Mouse (Mus musculus) c-Kit-positive CD71-positive TER-119-negative erythroid progenitor cells, embryonic 14.5 days (primary cell): ENCODE measurements at regions not wholly inside any gene's neighbourhood (a gene's known extent, or its start where the extent isn't known, plus 50 kb on each side); places are given as distances from the start of the nearest gene placed in this dataset.

Experiments
- DNase-seq: peaks from one replicate; pipeline ENCODE4 v3.0.0-alpha.2; 2013; ENCODE audit warnings: low read depth

DNA sequence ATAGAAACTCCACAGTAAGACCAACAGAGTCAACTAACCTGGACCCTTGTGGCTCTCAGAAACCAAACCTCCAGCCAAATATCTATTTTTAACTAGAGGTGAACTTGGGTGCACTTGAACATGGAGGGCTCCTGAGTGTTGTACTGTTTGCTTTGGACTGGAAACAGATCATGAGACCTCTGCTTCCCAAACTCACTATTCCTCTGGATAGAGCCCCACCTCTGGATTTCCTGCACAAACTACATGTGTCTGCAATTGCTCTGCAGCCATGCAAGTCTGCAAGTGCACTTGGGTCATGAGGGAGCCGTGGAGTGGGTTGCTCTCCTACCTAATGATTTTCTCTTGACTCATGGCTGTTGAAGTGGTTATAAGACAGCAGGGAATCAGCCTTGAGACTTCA lies 759.9 kb upstream of the Fam160b2 start:
- DNase-seq, result no peak

DNA sequence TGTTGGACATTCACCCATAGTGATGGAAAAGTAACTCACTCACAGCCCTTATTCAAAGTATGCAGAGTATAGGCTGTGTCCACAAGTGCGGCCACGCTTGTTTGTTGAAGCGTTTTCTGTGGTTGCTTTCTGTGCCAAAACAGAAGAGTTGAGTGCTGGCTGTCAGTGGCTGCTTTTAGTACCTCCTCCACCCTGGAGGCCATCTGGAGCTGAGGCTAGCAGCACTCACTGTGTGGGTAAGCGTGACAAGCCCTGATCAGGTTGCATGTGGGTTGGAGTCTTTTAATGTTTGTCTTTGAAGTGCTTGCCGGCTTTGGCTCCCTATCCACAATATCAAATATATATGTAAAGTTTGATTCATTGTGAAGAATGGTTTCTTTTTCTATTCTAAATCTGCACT lies 738.6 kb upstream of the Fam160b2 start:
- DNase-seq, result no peak

DNA sequence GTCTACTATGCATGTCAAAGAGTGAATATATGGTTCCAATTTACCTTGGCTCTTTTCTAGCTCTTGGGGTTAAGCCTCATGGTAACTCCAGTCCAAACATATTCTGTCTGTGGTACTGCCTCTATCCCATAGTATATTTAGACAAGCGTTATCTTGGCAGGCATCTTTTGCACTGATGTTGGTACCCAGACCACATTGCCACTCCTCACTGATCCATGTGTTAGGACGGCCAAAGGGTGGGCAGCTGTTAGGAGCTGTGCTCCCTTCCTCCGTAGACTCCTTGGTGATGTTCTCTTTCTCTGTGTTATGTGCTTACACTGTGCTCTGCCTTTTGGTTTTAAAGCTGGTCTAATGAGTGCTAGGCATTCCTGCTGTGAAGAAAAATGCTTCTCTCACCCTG lies 737.3 kb upstream of the Fam160b2 start:
- DNase-seq, result no peak

DNA sequence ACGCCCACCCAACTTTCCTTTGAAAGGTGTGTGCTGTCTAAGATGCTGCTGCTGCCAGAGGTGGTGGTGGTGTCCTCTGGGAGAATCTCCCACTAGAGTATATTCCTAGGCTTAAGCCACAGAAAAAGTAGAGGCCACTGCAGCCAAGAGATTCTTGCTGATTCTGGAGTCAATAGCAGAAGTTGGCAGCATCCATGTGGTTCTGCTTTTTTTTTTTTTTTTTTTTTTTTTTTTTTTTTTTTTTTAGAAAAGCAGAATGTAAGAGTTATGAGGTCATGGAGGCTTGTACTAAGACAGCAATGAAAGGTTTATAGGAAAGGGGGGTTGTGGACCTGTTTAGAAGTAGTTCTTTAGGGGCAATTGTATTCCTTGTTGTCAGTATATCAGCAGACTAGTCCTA lies 734.4 kb upstream of the Fam160b2 start:
- DNase-seq, result no peak

DNA sequence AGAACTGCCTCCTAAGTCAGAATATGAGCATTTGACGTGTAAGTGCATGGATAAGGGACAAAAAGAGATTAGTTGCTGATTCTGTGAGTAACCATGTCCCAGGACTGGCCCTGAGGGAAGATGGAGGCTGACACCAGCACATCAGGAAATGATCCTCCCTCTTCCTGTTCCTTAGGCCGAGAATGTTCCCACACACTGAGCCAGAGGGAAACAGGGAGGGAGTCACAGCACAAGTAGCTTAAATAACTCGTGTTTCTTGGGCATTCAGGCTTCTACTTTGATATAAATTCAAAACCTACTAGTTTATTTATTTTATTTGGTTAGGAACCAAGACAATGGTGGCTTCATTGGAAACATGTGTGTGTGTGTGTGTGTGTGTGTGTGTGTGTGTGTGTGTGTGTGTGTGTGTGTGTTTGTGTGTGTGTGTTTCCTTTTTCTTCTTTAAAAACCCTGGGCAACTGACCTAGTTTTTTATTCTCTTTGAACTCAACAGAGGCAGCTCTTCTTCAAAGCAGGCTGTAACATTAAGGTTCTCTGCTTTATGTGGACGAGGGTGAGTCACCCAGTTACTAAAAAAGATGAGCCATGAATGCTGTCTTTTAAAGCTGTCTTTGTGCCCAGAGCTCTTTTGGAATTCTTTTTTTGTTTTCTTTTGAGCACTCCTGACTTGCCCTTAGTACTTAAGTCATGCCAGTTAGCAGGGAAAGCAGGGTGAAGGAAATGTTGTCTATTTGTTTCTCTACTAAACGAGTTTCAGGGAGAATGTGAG lies 730.4 kb upstream of the Fam160b2 start:
- DNase-seq, result no peak

DNA sequence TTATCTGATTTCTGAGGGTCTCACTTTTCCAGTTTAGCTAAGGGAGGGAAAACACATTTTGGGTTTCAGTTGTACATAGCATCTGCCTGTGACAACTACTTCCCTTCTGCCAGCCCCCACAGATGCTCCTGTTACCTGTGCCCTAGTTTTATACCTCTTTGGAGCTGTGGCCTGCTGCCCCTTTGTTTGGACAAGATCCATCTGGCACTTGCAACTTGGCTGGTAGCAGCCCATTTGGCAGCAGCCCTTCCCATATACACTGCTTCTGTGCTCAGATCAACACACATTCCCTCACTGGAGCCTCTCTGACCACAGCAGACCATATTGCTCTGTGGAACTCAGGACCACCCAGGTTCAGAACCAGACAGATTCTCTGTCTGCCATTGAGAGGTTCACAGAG lies 728.0 kb upstream of the Fam160b2 start:
- DNase-seq, result no peak

DNA sequence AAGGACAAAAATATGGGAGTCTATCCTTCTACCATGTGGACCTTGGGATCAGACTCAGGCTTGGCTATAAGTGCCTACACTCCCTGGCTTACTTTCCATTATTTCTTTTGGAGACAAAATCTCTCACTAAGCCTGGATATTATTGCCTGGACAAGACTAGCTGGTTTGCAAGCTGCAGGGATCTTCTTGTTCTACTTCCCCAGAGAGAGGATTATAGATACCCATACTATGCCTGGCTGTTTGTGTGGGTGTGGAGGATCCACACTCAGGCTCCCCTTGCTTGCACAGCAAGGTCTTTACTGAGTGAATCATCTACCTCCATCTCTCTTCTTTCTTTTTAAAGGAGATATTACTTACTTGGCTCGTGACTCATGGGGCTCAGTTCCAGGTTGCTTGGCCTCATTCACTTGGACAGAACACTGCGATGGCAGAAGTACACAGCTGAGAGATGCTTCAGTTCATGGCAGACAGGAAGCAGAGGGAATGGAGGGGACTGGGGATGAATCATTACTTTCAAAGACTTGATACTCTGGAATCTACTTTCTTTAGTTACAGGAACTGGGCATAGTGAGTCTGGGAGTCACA lies 727.0 kb upstream of the Fam160b2 start:
- no peak for DNase-seq

DNA sequence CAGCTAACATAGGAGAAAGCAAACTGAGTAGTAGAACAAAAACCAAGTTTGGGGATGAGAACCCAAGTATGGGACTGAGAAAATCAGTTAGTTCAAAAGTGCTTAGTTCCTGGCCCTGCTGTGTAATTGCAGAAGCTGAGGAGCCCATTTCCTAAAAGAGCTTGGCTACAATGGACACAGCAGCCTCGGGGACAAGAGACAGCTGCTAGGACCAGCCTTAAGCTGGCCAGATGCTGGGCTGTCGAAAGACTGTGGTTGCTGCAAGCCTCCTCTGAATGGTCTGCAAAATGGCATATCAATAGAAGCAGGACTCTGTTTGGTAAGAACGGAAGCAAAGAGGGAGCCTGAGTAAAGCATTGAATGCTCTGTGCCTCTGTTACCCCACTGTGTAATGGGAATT lies 715.6 kb upstream of the Fam160b2 start:
- no peak for DNase-seq

DNA sequence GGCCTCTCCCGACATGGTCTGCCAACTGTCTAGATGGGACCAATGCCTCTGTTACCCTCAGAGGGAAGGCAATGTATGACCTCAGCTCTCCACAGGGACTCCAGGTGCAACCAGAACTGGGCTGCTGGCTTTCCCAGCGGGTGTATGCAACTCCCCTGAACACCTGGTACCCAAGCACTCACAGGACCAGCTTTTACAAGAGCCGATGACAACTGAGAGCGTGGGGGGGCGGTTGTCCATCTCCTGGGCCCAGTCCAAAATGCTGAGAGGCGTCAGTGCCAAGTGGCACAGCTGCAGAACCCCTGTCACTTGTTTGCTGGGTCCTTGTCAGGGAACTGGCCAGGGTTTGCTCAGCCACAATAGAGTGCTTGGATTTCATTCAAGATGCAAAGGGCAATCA lies 700.1 kb upstream of the Fam160b2 start:
- DNase-seq, result no peak

DNA sequence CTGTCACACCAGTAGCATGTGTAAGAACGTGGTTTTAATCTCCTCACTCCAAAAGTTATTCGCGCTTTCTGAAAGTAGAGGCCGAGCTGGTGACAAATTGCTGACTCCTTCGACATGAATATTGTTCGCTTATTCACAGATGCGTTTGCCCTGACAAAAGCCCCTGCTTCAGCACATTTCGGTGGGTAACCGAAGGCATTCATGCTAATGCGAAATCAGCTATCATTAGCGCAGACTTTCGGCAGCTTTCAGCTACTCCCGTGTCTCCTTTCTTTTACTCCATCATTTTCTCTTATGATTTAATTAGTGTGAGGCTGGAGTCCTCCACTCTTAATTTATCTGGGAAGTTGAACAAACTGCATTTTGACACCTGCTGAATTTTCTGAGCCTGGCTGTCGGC lies 681.9 kb upstream of the Fam160b2 start:
- no peak for DNase-seq

DNA sequence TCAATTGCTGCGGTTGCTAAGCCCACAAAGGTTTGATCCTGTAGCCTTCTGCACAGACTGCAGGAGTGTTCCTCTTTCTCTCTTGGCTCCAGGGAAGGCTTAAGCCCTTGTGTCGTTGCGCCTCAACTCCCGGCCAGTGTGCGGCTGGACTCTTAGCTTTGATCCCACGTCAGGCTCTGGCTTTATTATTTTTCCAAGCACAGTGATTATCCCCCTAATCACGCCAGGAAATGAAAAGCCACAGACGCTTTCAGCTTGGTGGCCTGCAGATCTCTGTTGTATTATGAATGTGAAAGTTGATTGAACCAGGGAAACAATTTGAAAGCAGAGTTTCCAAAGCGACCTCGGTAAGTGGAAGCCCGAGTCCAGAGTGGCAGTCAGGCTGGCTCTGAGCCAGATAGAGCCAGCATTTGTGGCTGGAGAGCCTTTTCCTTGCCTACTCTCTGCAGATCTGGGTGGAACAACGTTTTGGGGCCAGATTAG lies 676.7 kb upstream of the Fam160b2 start:
- DNase-seq, result no peak

DNA sequence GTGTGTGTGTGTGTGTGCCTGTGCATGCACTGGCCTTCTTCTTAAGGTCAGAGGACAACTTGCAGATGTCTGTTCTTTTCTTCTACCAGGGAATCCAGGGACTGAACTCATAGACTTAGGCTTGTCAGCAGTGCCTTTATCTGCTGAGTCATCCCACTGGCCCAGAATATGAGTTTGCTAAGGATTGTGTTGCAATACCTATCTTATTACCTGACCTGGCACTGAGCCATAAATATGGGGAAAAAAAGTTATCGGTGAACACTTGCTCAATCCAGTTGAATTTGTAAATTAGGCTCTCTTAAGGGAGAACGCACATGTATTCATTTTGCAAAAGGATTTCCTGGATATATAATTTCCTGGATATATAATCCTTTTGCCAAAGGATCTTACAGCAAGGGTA lies 672.8 kb upstream of the Fam160b2 start:
- DNase-seq, result no peak

DNA sequence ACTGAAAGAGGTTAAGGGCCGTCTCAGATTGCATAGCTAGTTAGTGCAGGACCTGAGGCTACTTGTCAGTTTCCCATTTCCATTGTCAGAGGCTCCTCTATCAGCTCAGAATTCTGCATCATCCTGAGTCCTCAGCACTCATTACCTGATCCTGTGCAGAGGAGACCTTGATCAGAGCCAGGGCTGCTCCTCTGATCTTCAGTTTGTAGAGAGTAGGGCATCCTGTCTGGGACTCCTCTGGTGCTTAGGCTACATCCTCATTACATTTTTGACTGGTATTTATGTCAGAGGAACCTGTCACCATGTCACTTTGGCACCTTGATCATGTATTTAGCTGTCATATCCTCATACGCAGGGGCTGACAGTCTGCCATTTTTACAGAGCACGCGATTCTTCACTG lies 658.0 kb upstream of the Fam160b2 start:
- no peak for DNase-seq

DNA sequence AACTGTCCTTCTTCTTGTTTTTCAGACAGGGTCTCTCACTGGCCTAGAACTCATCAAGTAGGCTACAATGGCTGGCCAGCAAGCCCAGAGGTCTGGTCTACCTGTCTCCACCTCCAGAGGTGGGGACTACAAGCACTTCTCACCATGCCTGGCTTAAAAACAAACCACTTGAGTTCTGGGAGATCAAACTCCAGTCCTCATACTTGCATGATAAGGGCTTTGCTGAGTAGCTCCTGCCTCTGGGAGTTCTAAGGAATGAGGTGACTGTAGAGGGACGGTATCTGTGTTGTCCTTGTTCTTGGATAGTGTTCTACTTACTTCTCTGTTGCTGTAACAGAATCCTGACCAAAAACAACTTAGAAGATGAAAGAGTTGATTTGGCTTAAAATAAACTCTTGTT lies 654.6 kb upstream of the Fam160b2 start:
- no peak for DNase-seq

DNA sequence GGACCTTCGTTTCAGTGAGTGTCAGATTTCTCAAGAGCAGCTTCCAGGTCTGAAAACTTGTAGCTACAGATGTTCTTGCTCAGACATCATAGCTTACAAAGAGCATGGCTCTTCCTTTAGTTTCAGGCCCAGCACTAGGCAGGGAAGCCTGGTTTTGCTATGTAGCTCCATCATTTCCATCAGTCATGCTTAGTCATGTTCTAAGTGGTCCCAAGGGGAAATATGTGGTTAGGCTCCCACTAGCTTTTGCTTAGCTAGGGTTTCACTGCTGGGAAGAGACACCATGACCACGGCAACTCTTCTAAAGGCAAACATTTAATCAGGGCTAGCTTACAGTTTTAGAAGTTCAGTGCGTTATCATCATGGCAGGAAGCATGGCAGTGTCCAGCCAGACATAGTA lies 652.5 kb upstream of the Fam160b2 start:
- no peak for DNase-seq

DNA sequence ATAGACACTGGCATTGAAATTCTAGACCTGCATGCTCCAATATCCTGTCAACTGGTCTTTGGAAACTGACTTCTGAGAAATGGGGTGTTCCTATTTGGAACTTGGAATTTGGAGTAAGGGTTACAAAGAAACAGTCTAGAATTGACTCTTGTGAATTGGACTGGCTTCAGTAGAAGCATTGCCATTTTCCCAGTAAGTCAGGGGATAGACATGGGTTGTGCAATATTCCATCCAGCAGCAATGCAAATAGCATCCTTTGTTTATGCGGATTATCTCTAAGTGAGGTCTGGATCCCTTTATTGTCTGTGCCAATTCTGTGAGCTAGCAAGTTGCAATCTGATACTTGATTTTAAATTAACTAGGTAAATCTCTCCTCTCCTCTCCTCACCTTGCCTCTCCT lies 651.5 kb upstream of the Fam160b2 start:
- DNase-seq, result no peak

DNA sequence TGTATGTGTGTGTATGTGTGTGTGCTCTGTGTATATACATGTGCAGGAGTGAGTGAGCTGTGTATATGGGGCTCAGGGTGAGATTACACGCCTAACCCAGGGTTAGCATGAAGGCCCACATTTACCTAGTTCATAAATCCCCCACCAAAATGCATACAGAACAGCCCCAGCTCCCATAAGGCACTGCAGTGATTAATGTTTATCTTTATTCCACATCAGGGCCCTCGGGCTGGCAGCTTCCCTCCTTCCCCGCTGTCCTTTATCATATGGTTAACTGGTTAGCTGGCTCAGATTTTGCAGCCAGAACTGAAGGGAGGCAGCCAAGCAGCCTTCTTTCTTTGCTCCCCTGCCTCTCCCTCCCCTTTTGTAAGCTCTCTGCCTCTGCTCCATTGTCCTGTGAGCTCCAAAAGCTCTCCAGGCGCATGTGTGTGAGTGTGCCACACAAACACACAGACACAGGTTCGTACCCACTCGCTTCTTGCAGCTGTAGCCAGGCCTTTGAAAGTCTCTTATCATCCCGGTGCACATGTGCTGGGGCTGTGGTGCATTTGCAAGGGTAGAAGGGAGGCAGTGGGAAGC lies 649.8 kb upstream of the Fam160b2 start:
- DNase-seq, result no peak

DNA sequence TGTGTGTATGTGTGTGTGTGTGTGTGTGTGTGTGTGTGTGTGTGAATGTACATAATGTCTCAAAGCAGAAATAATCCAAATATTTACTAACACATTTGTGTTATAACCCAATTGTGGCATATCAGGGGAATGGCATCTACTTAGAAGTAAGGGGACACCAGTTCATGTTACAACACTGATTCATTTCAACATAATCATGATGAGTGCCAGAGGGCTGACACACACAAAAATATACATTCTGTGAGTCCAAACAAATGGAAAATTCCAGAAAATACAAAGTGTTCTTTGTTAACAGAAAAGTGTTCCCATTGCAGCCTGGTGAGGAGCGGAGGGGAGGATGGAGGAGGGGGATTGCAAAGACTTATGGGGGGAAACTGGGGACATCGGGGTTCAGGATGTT lies 648.9 kb upstream of the Fam160b2 start:
- no peak for DNase-seq

DNA sequence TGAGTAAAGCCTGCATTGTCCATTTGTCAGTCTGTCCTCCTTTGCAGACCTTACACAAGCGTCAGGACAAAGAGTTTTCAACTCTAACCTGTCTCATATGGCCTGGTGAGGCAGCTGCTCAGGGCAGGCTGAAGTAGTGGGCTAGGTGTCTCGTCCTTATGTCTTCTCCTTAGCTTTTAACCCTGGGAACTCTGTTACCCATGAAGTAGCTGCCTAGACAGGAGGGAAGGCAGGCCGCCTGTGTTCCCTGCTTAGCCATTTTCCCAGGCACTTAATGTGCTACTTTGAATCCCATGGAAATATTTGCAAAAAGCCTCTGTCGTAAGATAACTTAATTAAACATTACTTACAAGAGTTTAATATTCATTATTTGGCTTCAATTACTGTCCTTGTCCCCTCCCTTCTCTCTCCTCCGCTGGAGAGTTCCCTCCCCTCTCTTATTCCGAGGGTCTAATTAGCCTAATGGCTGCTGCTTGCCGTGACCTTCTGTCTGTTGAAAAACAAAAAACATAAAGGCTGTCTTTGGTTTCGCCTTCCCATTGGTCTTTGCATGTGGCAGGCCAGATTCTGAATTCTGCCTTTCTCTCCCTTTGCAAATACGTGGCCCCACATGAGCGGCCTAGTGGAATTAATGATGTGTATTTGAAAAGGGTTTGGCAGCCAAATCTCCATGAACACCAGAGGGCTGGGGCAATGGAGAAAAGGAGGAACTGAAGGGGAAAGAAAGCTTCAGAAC lies 642.2 kb upstream of the Fam160b2 start:
- DNase-seq, result no peak

DNA sequence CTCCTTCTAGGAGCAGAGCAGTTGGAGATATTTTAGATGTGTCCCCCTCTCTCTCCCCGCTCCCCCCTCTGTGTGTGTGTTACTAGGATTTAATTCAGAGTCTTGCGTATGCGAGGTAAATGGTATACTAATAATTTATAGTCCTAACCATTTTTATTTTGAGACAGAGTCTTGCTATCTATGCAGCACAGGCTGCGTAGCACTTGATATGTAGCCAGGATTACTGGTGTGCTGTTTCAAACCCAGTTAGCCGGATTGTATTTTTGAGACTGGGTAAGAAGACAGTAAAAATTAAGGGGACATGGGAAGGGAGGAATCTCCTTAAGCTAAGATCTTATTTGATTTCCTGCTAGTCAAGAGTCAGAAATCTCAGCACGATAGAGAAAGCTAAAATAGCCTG lies 636.6 kb upstream of the Fam160b2 start:
- DNase-seq, result no peak

DNA sequence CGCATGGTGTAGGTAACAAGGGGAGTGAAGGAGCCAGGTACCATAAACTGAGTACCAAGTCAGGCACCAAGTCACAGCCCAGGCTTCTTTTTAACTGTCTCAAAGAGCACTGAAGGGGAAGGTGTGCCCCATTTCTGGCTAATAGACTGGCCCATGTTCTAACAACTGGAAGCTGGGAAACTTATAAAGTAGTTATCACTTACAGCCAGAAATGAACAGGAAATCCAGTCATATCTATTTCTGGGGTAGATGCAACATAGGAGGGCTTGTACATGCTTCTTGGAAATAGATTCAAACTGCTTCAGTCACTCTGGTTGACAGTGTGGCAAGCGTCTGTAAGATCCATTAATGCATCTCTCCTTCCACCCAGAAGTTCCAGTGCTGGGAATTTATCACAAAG lies 635.3 kb upstream of the Fam160b2 start:
- DNase-seq, result no peak

DNA sequence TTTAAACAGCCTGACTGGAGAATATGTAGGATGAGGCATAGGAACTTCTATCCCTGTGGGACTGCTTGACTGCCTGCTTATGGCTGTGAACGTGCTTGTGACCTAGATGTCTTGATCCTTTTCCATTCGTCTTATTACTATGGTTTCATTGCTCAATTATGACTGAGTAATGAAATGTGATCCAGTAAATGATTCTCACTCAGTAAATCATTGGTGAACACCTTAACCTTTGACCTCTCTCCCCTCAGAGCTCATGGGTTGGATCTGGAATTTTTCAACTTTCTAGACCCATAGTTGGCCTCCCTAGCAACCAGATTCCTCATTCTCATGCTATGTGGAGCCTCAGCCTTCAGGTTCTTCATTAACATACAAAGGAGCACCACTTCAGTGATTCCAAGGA lies 634.6 kb upstream of the Fam160b2 start:
- no peak for DNase-seq

DNA sequence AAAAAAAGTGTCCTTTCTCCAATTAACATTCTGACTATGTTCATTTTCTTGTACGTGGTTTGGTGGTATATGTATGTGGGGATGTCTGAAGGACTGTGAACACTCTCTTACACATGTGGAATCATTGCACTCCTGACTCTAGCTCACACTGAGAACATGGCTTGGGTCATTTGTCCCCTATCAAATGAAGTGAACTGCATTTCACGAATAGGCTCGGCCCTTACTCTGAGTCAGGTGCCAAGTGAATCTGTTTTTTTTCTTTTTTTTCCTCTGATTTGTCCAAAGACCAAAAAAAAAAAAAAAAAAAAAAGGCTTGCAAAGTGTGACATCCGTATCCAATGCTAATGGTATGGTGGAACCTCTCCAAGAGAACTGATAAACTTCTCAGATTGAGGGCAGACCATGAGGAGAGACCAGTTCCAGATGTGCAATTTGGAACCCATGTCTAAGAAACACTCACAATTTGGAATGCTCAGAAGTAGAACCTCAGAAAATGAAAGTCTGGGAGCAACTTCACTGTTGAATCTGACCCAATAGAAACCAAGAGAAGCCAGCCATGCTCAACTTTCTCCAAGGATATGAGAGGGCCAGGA lies 631.7 kb upstream of the Fam160b2 start:
- no peak for DNase-seq
